Mouse (Mus musculus): Measurements from ENCODE around the gene Mad1l1. TPM values are rescaled to one million over a fixed set of nuclear protein-coding genes. Genes with fewer than 3 reads are reported as not detected.

Mad1l1 gene
- polyA plus RNA-seq, 1 experiment from 2014 or later, result 20.5 TPM

- Histone ChIP-seq H3K27ac (replicated peaks in 1 of 2; ENCODE audit: control insufficient read depth in 1 of 2, insufficient read depth in 1 of 2, low read depth in 2 of 2, low read length in 2 of 2) (no peak overlapping the region), H3K4me3 (ENCODE audit: control insufficient read depth in 1 of 2, insufficient read depth in 1 of 2, low read depth in 1 of 2, low read length in 2 of 2) (no peak overlapping the region), H3K4me1 (ENCODE audit: control insufficient read depth in 2 of 2, insufficient read depth in 2 of 2, low read length in 2 of 2) (no peaks in the 10 kb centered on the region), H3K36me3 (ENCODE audit: control insufficient read depth, insufficient read depth, low read length) (no peaks in the 10 kb centered on the region), H3K9ac (ENCODE audit: low read length) (no peak overlapping the region), H3K27me3 (ENCODE audit: control insufficient read depth, insufficient read depth, low read length) (peaks cover 14% of the 10 kb centered on the region), H3K9me3 (ENCODE audit: control insufficient read depth, low read length) (no peaks in the 10 kb centered on the region), H3K4me2 (ENCODE audit: low read length) (no peak overlapping the region)
- no peak for ATAC-seq (ENCODE audit: insufficient number of reproducible peaks, insufficient read depth, low FRiP score, low read depth)
- 6% methylated on average over 13 of the region's 13 CpGs for WGBS
Observed at GRCm38 (mm10) chr5:139978525-139979276, 342.7 kb downstream of the Mad1l1 start.

- no peak overlapping the region for H3K9ac ChIP-seq (ENCODE audit: low read length)
- H3K27ac ChIP-seq (replicated peaks in 1 of 2; ENCODE audit: control insufficient read depth in 1 of 2, insufficient read depth in 1 of 2, low read depth in 2 of 2, low read length in 2 of 2), result no peak overlapping the region
- H3K36me3 ChIP-seq (ENCODE audit: control insufficient read depth, insufficient read depth, low read length), result no peaks in the 10 kb centered on the region
- peaks cover 25% of the 10 kb centered on the region for H3K27me3 ChIP-seq (ENCODE audit: control insufficient read depth, insufficient read depth, low read length)
- no peak overlapping the region for H3K4me3 ChIP-seq (ENCODE audit: control insufficient read depth in 1 of 2, insufficient read depth in 1 of 2, low read depth in 1 of 2, low read length in 2 of 2)
- no peaks in the 10 kb centered on the region for H3K4me1 ChIP-seq (ENCODE audit: control insufficient read depth in 2 of 2, insufficient read depth in 2 of 2, low read length in 2 of 2)
- ATAC-seq (ENCODE audit: insufficient number of reproducible peaks, insufficient read depth, low FRiP score, low read depth), result no peak
- WGBS, result 33% methylated on average over 8 of the region's 8 CpGs
- H3K9me3 ChIP-seq (ENCODE audit: control insufficient read depth, low read length), result no peaks in the 10 kb centered on the region
- no peak overlapping the region for H3K4me2 ChIP-seq (ENCODE audit: low read length)
Observed at GRCm38 (mm10) chr5:139977476-139977875, 343.9 kb downstream of the Mad1l1 start.

DNA sequence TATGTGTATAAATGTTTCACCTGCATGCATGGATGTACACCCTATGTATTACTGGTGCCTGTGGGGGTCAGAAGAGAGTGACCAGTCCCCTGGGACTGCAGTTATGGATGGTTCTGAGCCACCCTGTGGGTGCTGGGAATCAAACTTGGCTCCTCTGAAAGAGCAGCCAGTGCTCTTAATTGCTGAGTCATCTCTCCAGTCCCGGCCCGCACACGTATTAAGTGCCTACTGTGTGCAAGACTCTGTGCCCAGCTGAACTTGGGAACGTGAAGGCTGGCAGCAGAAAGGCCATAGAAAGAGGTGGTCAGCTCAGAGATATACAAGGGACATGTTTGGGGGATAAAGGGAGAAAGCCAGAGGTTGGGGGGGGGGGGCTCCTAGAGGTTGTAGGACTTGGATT is 344.8 kb downstream of the Mad1l1 start:
- no peaks in the 10 kb centered on the region for H3K9me3 ChIP-seq (ENCODE audit: control insufficient read depth, low read length)
- peaks cover 31% of the 10 kb centered on the region for H3K27me3 ChIP-seq (ENCODE audit: control insufficient read depth, insufficient read depth, low read length)
- H3K27ac ChIP-seq (replicated peaks in 1 of 2; ENCODE audit: control insufficient read depth in 1 of 2, insufficient read depth in 1 of 2, low read depth in 2 of 2, low read length in 2 of 2), result no peak overlapping the region
- WGBS, result 65% methylated on average over 4 of the region's 4 CpGs
- H3K4me1 ChIP-seq (ENCODE audit: control insufficient read depth in 2 of 2, insufficient read depth in 2 of 2, low read length in 2 of 2), result no peaks in the 10 kb centered on the region
- H3K4me2 ChIP-seq (ENCODE audit: low read length), result no peak overlapping the region
- H3K4me3 ChIP-seq (ENCODE audit: control insufficient read depth in 1 of 2, insufficient read depth in 1 of 2, low read depth in 1 of 2, low read length in 2 of 2), result no peak overlapping the region
- no peak overlapping the region for H3K9ac ChIP-seq (ENCODE audit: low read length)
- no peak for ATAC-seq (ENCODE audit: insufficient number of reproducible peaks, insufficient read depth, low FRiP score, low read depth)
- H3K36me3 ChIP-seq (ENCODE audit: control insufficient read depth, insufficient read depth, low read length), result no peaks in the 10 kb centered on the region

DNA sequence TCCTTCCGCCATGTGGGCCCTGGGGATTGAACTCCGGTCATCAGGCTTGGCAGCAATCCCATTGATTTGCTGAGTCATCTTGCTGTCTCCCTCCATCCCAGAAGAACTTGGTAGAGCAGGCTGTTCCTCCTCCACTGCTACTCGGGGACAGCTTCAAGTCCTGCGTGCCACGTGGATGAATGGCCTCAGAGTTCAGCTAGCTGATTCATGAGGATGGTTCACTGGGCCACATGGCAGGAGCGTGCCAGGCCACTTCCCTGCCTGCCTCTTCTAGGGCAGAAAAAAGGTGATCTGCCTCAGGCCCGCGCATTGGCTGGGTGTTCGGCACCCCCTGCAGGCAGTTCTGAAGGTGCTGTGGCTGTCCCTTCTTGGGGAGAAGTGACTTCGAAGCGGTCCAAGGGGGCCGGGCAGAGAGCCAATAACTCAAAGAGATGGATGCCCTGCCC is 351.1 kb downstream of the Mad1l1 start:
- peaks cover 44% of the 10 kb centered on the region for H3K27me3 ChIP-seq (ENCODE audit: control insufficient read depth, insufficient read depth, low read length)
- no peaks in the 10 kb centered on the region for H3K36me3 ChIP-seq (ENCODE audit: control insufficient read depth, insufficient read depth, low read length)
- H3K4me3 ChIP-seq (ENCODE audit: control insufficient read depth in 1 of 2, insufficient read depth in 1 of 2, low read depth in 1 of 2, low read length in 2 of 2), result no peak overlapping the region
- WGBS, result 49% methylated on average over 12 of the region's 12 CpGs
- H3K4me2 ChIP-seq (ENCODE audit: low read length), result no peak overlapping the region
- no peaks in the 10 kb centered on the region for H3K9me3 ChIP-seq (ENCODE audit: control insufficient read depth, low read length)
- H3K9ac ChIP-seq (ENCODE audit: low read length), result no peak overlapping the region
- H3K27ac ChIP-seq (replicated peaks in 1 of 2; ENCODE audit: control insufficient read depth in 1 of 2, insufficient read depth in 1 of 2, low read depth in 2 of 2, low read length in 2 of 2), result no peak overlapping the region
- no peaks in the 10 kb centered on the region for H3K4me1 ChIP-seq (ENCODE audit: control insufficient read depth in 2 of 2, insufficient read depth in 2 of 2, low read length in 2 of 2)
- no peak for ATAC-seq (ENCODE audit: insufficient number of reproducible peaks, insufficient read depth, low FRiP score, low read depth)

DNA sequence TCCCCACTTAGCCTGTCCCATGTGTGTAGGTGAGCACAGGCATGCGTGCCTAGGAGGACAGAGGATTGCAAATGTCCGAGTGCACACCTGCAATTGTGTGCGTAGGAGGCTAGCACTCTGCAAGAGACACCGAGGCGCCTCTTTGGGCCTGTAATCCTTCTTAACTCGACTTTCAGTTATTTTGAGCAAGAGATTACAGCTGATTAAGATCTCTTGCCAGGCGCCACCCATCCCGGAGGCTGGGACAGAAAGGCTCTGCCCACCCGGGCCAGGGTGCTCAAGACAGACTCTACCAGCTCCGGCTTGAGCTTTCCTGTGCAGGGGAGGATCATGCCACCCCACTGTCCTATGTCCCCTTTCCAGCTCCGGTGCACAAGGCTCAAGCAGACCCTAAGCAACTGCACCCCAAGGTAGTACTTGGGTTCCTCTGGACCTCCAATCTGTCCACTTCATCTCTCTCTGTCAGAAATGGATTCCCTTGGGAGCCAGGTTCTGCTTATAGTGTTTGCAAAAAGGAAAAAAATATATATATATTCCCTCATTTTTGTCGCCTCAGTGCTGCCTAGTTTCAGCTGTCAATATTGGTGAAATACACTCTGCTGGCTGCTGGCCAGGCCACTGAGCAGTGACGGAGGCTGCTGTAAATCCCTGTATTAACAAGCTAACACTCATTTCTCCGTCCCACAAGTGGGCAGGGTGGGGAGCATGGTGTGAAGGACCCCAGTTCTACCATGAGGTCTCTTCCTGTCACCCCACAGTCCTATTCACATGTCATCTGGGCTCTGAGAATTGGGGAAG is 352.0 kb downstream of the Mad1l1 start:
- no peak overlapping the region for H3K4me2 ChIP-seq (ENCODE audit: low read length)
- H3K9me3 ChIP-seq (ENCODE audit: control insufficient read depth, low read length), result no peaks in the 10 kb centered on the region
- H3K4me1 ChIP-seq (ENCODE audit: control insufficient read depth in 2 of 2, insufficient read depth in 2 of 2, low read length in 2 of 2), result no peaks in the 10 kb centered on the region
- WGBS, result 69% methylated on average over 14 of the region's 14 CpGs
- H3K9ac ChIP-seq (ENCODE audit: low read length), result no peak overlapping the region
- no peak overlapping the region for H3K27ac ChIP-seq (replicated peaks in 1 of 2; ENCODE audit: control insufficient read depth in 1 of 2, insufficient read depth in 1 of 2, low read depth in 2 of 2, low read length in 2 of 2)
- H3K36me3 ChIP-seq (ENCODE audit: control insufficient read depth, insufficient read depth, low read length), result no peaks in the 10 kb centered on the region
- H3K4me3 ChIP-seq (ENCODE audit: control insufficient read depth in 1 of 2, insufficient read depth in 1 of 2, low read depth in 1 of 2, low read length in 2 of 2), result no peak overlapping the region
- no peak for ATAC-seq (ENCODE audit: insufficient number of reproducible peaks, insufficient read depth, low FRiP score, low read depth)
- peaks cover 44% of the 10 kb centered on the region for H3K27me3 ChIP-seq (ENCODE audit: control insufficient read depth, insufficient read depth, low read length)

- no peak overlapping the region for H3K4me3 ChIP-seq (ENCODE audit: control insufficient read depth in 1 of 2, insufficient read depth in 1 of 2, low read depth in 1 of 2, low read length in 2 of 2)
- H3K27ac ChIP-seq (replicated peaks in 1 of 2; ENCODE audit: control insufficient read depth in 1 of 2, insufficient read depth in 1 of 2, low read depth in 2 of 2, low read length in 2 of 2), result no peak overlapping the region
- H3K36me3 ChIP-seq (ENCODE audit: control insufficient read depth, insufficient read depth, low read length), result no peaks in the 10 kb centered on the region
- no peaks in the 10 kb centered on the region for H3K9me3 ChIP-seq (ENCODE audit: control insufficient read depth, low read length)
- H3K9ac ChIP-seq (ENCODE audit: low read length), result no peak overlapping the region
- H3K27me3 ChIP-seq (ENCODE audit: control insufficient read depth, insufficient read depth, low read length), result peaks cover 12% of the 10 kb centered on the region
- WGBS, result 76% methylated on average over 14 of the region's 14 CpGs
- no peak for ATAC-seq (ENCODE audit: insufficient number of reproducible peaks, insufficient read depth, low FRiP score, low read depth)
- no peak overlapping the region for H3K4me2 ChIP-seq (ENCODE audit: low read length)
- no peaks in the 10 kb centered on the region for H3K4me1 ChIP-seq (ENCODE audit: control insufficient read depth in 2 of 2, insufficient read depth in 2 of 2, low read length in 2 of 2)
Observed at GRCm38 (mm10) chr5:139965596-139965995, 355.8 kb downstream of the Mad1l1 start.

GRCm38 (mm10) chr5:139964391-139964790 is 357.0 kb downstream of the Mad1l1 start:
- no peak overlapping the region for H3K9ac ChIP-seq (ENCODE audit: low read length)
- ATAC-seq (ENCODE audit: insufficient number of reproducible peaks, insufficient read depth, low FRiP score, low read depth), result no peak
- no peaks in the 10 kb centered on the region for H3K9me3 ChIP-seq (ENCODE audit: control insufficient read depth, low read length)
- H3K27me3 ChIP-seq (ENCODE audit: control insufficient read depth, insufficient read depth, low read length), result peaks cover 7% of the 10 kb centered on the region; the same call in 1 of the 2 replicates
- H3K27ac ChIP-seq (replicated peaks in 1 of 2; ENCODE audit: control insufficient read depth in 1 of 2, insufficient read depth in 1 of 2, low read depth in 2 of 2, low read length in 2 of 2), result no peak overlapping the region
- no peak overlapping the region for H3K4me3 ChIP-seq (ENCODE audit: control insufficient read depth in 1 of 2, insufficient read depth in 1 of 2, low read depth in 1 of 2, low read length in 2 of 2)
- H3K36me3 ChIP-seq (ENCODE audit: control insufficient read depth, insufficient read depth, low read length), result no peaks in the 10 kb centered on the region
- H3K4me2 ChIP-seq (ENCODE audit: low read length), result no peak overlapping the region
- no peaks in the 10 kb centered on the region for H3K4me1 ChIP-seq (ENCODE audit: control insufficient read depth in 2 of 2, insufficient read depth in 2 of 2, low read length in 2 of 2)
- WGBS, result 49% methylated on average over 5 of the region's 5 CpGs
